Mouse (Mus musculus) lung, embryonic 15.5 days (tissue): ENCODE data around the gene Vmn1r121. TPM values are rescaled to one million over a fixed set of nuclear protein-coding genes. Genes with fewer than 3 reads are reported as not detected.
"Not testable (repeated sequence)": the region's sequence is repeated elsewhere in the genome, so short reads cannot be mapped to it uniquely, and the experiment has no call there.

Experiments used
- ATAC-seq: fragments of 200-750 bp; cut with Nextera tagmentation; 2 replicates; pipeline ENCODE4 v1.8.0; 2017; ENCODE audit warnings: moderate number of reproducible peaks, borderline replicate concordance; ENCODE audit not compliant: low FRiP score, low TSS enrichment; ENCODE audit errors: extremely low read depth
- H3K27ac ChIP-seq: fragments of 300-500 bp; sonication (generic); 2 replicates; pipeline ENCODE4 v1.5.1; 2015; ENCODE audit warnings: moderate library complexity, mild to moderate bottlenecking, inconsistent platforms
- H3K27me3 ChIP-seq: fragments of 300-500 bp; sonication (generic); 2 replicates; pipeline ENCODE4 v1.6.1; 2015; ENCODE audit warnings: inconsistent platforms
- H3K36me3 ChIP-seq: fragments of 300-500 bp; sonication (generic); 2 replicates; pipeline ENCODE4 v1.6.1; 2015; ENCODE audit warnings: inconsistent platforms
- H3K4me1 ChIP-seq: fragments of 300-500 bp; sonication (generic); 2 replicates; pipeline ENCODE4 v1.6.1; 2015; ENCODE audit warnings: inconsistent platforms
- H3K4me2 ChIP-seq: fragments of 300-500 bp; sonication (generic); 2 replicates; pipeline ENCODE4 v1.6.1; 2015; ENCODE audit warnings: inconsistent platforms, mild to moderate bottlenecking, moderate library complexity
- H3K4me3 ChIP-seq: fragments of 300-500 bp; sonication (generic); 2 replicates; pipeline ENCODE4 v1.5.1; 2015; ENCODE audit warnings: mild to moderate bottlenecking, inconsistent platforms
- H3K9ac ChIP-seq: fragments of 300-500 bp; sonication (generic); 2 replicates; pipeline ENCODE4 v1.6.1; 2015; ENCODE audit warnings: inconsistent platforms
- H3K9me3 ChIP-seq: fragments of 300-500 bp; sonication (generic); 2 replicates; pipeline ENCODE4 v1.6.1; 2016; ENCODE audit warnings: inconsistent platforms
- WGBS: fragments of 180-500 bp; shearing (Covaris S2); methylation state at CpG from one replicate; pipeline ENCODE4 v1.1.7; 2015; 5-methylcytosine and 5-hydroxymethylcytosine counted together
- polyA plus RNA-seq: library from polyadenylated mRNA; unstranded; fragments of >200 nt; fragmentation: Nextera tagmentation; extraction: Ambion mirVana; gene quantifications from 2 replicates; pipeline ENCODE4 v1.2.1, GENCODE M21; 2015

Vmn1r121 gene
- not detected in 2 replicates for polyA plus RNA-seq

GRCm38 (mm10) chr7:21098413-21098812 is at the start of gene Vmn1r121:
Gene Vmn1r121 (minus strand): TSS chr7:21098513.
- not testable (repeated sequence) for H3K4me2 ChIP-seq, H3K4me3 ChIP-seq, H3K9ac ChIP-seq, H3K9me3 ChIP-seq, H3K27me3 ChIP-seq, ATAC-seq, H3K4me1 ChIP-seq, H3K27ac ChIP-seq, H3K36me3 ChIP-seq
- 71% methylated on average over 5 of the region's 5 CpGs for WGBS

GRCm38 (mm10) chr7:21134028-21134427 is 35.7 kb upstream of the Vmn1r121 start, which contains the start of gene Vmn1r122:
Gene Vmn1r122 (minus strand): TSS chr7:21134128.
- H3K4me2 ChIP-seq, H3K9me3 ChIP-seq, ATAC-seq, H3K27me3 ChIP-seq, H3K4me1 ChIP-seq, H3K4me3 ChIP-seq, H3K9ac ChIP-seq, H3K27ac ChIP-seq, H3K36me3 ChIP-seq: not testable (repeated sequence)
- WGBS = 60% methylated on average over 3 of the region's 3 CpGs

GRCm38 (mm10) chr7:21053684-21054083 is 44.6 kb downstream of the Vmn1r121 start, which contains the start of gene Vmn1r120:
Gene Vmn1r120 (minus strand): TSS chr7:21053784.
- H3K4me3 ChIP-seq, ATAC-seq, H3K9ac ChIP-seq, H3K27me3 ChIP-seq, H3K4me2 ChIP-seq, H3K36me3 ChIP-seq, H3K27ac ChIP-seq, H3K9me3 ChIP-seq, H3K4me1 ChIP-seq: not testable (repeated sequence)
- 79% methylated on average over 1 of the region's 1 CpGs for WGBS

Other genes with a start within 250 kb of the Vmn1r121 start
- not detected in 2 replicates for gene Vmn1r116, start 226.3 kb downstream of the Vmn1r121 start, polyA plus RNA-seq
- gene Vmn1r117, start 214.4 kb downstream of the Vmn1r121 start, polyA plus RNA-seq = not detected in 2 replicates
- not detected in 2 replicates for gene Vmn1r118, start 186.2 kb downstream of the Vmn1r121 start, polyA plus RNA-seq
- not detected in 2 replicates for gene Vmn1r119, start 86.1 kb downstream of the Vmn1r121 start, polyA plus RNA-seq
- not detected in 2 replicates for gene Vmn1r120, start 44.7 kb downstream of the Vmn1r121 start, polyA plus RNA-seq
- not detected in 2 replicates for gene Vmn1r122, start 35.6 kb upstream of the Vmn1r121 start, polyA plus RNA-seq
- gene Vmn1r123, start 63.7 kb upstream of the Vmn1r121 start, polyA plus RNA-seq = not detected in 2 replicates
- not detected in 2 replicates for gene Gm5157, start 91.9 kb upstream of the Vmn1r121 start, polyA plus RNA-seq
- not detected in 2 replicates for gene Vmn1r124, start 162.1 kb upstream of the Vmn1r121 start, polyA plus RNA-seq
- gene Vmn1r125, start 173.7 kb upstream of the Vmn1r121 start, polyA plus RNA-seq = not detected in 2 replicates
- gene Vmn1r126, start 203.0 kb upstream of the Vmn1r121 start, polyA plus RNA-seq = not detected in 2 replicates
- not detected in 2 replicates for gene Vmn1r127, start 221.3 kb upstream of the Vmn1r121 start, polyA plus RNA-seq